Mouse (Mus musculus) layer of hippocampus, adult 11-12 months (tissue): ENCODE results near the gene Gm43517.

Experiments
- DNase-seq: peaks from one replicate; pipeline ENCODE4 v3.0.0; 2022; ENCODE audit warnings: low spot score

Gene Gm43517

DNA sequence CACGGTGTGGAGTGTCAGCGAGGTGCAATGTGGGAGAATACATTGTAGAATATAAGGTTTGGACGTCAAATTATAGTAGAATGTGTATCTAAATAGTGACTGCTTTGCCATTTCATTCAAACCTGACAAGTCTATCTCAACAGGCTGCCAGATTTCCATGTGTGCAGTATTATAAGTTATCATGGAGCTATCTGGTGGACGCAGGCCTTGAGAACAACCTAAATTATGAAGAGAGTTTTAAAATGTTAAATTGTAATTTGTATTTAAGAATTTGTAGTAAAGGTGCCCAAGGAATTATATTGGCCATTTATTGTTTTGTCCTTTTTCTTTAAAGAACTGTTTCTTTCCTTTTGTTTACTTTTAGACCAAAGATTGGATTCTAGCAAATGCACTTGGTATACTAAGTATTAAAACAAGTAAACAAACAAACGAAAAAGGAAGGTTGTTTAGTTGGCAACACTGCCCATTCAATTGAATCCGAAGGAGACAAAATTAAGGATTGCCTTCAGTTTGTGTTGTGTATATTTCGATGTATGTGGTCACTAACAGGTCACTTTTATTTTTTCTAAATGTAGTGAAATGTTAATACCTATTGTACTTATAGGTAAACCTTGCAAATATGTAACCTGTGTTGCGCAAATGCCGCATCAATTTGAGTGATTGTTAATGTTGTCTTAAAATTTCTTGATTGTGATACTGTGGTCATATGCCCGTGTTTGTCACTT, 1.3 kb downstream of the Gm43517 start:
- no peak for DNase-seq

DNA sequence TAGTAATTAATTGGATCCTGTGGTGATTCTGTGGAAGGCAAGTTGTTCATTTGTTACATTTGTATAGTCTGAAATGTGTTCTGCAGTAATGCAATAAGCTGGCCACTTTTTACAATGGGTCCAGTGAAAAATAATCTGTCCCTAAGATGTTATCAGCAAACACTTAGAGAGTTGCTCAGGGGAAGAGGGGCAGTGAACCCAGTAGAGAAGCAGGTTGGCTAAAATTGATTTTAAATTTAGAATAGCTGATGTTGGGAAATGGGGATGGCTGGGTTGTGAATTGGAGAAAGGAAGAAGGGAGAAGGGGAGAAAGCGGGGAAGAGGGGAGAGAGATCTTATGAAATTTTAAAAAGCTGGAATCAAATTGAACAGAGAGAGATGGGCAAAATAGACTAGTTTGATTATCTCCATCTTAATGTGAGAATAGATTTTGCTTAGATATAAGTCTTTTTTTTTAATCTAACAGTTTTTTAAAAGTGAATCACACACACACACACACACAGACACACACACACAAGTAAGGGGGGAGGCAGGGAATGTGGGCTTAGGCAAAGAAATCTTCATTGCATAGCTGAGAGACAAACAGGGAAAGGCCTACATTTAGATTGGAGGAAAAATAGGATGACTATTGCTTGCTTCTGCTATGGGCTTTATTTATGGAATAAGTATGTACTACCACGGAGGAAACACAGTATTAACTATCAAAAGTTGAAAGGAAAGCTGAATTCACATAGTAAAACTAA, 3.1 kb downstream of the Gm43517 start:
- no peak for DNase-seq

DNA sequence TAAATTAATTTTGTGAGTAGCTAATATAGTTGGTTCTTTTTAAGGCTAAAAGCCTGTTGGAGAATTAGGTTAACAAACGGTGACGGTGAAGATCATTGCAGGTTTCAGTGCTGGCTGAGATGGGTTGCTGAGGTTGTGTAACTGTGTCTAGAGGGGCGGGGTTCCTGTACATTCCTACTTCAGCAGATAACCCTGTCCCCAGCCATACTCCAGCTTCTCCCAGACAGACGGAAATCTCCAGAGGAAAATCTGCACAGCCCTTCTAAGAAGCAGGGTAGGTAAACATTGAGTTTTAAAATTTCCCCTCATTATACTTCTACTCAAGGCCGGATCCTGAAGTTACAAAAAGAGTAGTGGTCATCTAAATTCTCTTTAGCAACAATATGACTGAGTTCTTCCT, 4.7 kb downstream of the Gm43517 start:
- peak; percentile 28 for DNase-seq

DNA sequence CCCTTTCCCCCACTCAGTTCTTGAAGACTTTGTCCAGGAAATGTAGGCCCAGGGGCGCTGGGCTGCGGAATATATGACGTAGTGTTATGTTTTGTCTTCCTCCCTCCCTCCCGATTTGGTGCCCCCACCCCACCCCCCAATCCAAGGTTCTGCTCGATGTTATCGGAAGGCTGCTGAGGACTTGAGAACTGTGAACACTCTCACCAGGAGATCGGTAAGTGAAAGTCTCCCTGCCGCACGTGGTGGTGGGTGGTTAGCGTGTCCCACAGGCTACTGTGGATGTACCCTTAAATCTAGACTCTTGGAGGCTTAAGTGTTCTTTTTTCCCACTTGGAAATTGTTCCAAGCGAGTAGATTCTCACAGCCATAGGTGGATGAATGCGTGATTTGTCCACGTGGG, 5.3 kb downstream of the Gm43517 start:
- DNase-seq = no peak

DNA sequence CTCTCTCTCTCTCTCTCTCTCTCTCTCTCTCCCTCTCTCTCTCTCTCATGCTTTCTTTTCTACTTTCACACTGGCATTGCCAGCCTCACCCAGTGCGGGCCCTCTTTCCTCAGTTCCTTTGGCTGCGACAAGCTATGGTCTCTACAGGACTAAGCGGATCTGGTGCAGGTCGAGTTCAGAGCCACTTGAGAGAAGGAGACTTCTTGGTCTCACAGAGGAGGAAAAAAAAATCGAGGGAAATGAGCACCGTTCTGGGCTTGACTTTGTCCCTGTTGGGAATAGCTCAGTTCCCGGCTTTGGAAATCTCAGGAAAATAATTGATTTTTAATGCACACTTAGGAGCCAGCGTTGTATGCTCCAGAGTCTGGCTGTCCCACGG, 5.9 kb downstream of the Gm43517 start:
- DNase-seq = no peak

DNA sequence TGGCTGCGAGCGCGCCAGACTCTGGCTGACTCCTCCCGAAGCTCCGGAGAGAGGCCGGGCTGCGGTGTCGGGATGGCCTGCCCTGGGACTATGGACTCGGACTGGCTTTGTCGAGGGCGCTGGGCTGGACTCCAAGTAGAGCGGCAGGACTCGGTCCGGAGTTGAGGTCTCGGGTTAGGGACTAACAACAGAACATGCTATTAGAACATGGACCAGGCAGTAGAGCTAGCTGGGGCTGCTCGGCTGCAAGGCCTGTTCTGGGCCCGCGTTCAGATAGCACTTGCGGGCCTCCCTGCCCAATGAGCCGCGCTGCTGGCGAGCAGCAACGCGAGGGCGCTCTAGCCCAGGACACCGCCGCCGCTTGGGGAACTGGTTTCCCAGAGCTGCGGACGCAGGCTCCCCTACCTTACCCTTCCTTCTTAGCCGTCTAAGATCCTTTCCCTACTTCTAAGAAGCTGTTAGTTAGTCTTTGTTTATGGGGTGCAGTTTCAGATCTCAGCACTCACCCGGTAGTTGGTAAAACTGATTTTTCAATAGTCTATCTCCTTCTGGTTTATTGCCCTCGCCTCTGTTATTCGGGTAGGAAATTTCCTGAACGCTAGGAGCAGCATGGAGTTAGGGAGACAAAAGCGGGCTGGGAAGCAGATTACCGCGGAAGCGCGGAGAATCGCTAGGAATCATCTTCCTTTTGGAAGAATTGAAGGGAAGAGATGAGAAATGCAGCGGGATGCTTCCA, 6.5 kb downstream of the Gm43517 start:
- peak; percentile 67 for DNase-seq

DNA sequence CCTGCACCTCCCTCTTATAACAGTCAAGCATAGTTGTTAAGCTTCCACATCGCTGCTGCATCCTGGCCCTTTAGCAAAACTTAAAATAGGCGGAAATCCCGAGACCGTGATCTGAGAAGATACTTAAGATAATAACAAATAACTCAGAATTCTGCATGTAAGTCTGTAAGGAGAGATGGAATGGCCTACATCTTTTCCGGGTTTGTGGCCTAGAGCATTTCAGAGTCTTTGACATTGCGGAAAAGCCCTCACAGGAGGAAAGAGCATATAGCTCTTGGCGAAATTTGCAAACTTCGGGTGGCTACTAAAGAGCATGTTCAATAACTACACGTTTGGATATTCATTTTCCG, 7.0 kb downstream of the Gm43517 start:
- no peak for DNase-seq

DNA sequence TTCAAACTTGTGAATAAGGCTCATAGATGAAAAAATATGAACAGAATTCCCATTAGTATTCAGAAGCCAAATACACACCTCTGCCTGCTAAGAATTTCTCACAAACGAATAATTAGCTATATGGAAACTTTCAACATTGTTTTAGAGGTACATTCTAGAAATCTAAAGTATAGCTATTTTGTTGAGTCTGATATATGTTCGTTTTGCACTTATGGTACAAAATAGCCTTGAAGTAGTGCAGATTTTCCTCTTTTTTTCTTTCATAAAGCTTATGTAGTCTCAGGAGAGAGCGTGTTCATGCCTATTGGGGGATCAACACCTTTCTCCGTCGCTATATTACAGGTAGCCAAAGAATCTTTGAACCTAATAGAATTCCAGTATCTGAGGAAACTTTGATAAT, 7.9 kb downstream of the Gm43517 start:
- no peak for DNase-seq

DNA sequence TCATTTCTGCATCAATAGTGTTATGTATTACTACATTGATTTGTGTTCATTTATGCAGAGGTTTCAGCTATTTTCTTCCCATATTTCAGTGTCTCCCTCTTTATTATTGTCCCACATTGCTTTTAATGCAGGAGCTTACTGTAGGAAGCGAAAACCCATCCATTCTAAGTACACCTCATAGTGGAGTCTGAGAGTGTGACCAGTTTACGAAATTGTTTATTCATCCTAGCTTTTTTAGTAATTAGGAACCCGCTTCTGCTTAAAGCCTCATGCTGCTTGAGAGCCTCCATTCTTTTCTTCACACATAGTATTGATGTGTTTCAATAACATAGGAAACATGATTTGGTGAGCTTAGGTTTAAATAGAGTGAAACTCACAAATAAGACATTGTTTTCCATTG, 8.7 kb downstream of the Gm43517 start:
- no peak for DNase-seq

DNA sequence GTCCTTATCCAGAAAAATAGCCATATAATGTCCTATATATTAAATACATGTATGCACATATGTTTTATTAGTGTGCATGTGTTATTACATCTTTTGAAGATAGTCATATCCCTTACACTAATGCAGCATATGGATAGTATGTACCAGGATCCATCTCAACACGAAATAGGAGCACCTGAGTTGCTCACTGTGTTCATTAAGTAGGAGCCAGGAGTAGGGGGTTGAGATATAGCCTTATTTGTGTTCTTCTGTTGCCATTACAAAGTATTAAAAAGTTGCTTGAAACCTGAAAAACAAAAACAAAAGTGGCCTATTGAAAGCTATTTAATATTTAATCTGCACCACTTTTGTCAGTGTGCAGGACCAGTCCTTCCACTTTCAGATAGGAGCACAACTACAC, 9.2 kb downstream of the Gm43517 start:
- DNase-seq = no peak

DNA sequence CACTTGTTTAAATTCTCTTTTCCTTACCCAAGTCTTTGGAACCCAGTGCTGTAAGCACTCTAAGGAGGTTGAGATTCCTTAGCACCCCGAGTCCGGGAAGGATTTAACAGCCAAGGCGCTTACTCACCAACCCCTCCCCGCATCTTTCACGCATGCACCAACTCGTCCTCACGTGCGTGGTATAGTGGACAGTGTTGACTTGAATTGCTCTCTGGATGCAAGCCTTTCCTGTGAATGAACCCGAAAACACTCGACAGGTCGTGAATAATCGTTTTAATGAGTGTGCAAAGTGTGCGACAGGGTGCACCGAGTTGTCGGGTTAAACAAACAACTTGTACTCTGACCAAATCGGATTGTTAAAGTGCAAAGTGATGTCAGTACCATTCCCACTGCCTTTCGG, 9.9 kb downstream of the Gm43517 start:
- peak; percentile 32 for DNase-seq

DNA sequence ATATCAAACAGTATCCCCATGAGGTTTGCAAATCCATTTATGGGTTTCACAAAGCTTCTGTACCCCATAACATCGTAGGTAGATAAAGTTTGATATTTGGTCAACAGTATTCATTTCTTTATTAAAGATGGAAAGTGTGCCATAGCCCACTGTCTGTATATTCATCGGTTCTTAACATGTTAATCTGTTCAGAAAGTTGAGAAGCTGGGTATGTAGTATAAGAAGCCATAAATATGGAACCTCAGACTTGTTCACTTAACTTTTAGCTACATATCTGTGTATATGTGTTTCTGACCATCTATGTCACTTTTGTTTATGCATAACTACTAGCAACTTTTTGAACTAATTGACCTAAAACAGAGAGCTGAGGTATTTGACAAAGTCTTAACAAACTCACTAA, 11.0 kb downstream of the Gm43517 start:
- DNase-seq = no peak

DNA sequence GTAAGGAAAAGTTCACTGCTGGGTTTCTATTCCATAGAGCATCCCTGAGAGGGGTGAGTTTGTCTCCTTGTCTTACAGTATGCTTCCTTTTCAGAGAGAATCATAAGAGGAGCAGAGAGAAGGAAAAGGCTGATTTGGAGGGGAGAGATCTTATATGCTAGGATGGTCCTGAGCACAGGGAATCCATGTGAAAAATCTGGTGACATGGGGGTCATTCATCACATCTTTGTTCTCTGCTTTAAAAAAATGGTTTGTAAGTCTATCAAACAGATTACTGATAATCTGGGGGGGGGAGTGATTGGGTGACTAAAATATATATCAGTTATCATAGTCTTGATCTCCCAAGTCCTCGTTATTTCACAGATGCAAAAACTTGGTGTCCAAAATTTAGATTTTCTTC, 11.8 kb downstream of the Gm43517 start:
- no peak for DNase-seq

DNA sequence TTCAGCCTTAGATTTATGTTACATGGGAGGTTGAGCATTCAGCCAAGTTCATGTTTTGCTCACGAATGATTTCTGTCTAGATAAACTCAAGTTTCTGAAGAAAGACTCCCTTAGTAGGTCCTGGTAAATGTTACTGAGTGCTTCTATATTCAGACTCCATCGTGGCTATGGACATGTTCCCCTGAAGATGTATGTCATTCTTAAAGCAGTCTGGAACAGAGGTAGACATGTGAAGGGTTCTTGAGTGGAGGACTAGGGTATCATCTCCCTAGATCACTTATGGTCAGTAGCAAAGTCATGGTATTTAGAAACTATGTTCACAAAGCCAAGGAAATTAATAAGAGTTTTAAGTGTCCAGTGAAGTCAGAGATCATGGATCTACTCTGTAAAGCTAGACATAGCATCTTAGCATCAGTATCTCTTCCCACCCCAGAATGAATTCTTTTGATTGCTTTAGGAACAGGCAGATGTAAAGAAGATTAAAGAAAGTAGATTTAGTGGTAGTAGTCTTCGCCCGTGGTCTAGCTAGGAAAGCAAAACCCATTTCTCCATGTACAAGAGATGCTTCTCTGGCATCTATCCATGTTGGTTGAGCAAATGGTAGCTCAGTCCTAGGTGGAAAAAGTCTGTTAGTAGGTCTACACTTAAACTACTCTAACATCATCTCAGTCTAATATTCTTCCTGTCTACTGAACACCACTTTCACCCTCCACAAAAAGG, 12.6 kb downstream of the Gm43517 start:
- DNase-seq = no peak

DNA sequence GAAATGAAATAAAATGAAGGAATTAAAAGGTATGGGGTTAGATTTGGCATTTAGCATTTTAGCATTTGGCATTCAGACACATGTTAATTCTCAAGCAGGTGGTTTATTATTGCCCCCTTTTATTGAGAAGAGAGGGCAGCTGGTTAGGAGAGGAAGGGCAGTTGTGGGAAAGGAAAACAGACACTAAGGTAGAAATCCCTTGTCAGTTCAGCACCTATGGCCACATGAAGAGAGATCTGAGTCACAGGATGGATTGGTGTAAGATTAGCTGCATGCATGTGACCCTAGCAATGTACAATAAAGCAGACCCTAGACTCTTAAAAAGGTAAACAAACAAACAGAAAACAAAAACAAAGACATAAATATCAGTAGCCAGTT, 13.2 kb downstream of the Gm43517 start:
- DNase-seq = no peak

DNA sequence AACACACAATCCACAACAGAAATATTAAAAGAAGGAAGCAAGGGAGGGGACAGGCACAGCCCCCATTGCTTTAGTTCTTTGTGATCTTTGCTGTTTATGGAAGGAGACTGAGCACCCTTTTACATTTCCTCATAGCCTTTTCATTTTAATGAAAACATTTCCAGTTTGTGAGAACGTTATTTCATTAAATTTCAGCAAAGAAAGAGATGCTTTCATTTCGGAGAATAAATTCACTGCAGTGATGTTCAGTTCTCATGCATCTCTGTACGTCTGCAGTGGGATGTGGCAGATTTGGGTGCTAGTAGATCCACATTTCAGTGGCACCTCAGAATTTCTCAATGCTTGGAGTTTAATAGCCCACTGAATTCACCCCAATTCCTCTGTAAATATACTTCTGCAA, 13.7 kb downstream of the Gm43517 start:
- no peak for DNase-seq

DNA sequence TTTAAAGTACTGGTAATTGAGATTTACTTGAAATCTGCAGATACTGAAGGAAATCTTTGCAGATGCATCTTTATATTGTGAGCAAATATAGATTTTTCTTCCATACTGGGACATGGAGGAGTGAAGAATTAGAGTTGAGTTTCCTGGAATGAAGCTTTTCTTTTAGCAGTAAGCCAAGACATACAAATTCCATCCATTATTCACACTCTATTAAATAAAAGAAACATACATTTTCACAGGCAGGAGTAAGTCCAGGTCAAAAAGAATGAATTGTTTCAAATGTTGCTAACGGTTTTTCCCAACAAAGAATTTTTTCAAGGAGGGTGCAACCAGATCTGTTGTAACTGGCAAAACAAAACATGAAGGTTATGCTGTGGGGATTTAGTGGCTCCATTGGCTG, 14.6 kb downstream of the Gm43517 start:
- DNase-seq = no peak

DNA sequence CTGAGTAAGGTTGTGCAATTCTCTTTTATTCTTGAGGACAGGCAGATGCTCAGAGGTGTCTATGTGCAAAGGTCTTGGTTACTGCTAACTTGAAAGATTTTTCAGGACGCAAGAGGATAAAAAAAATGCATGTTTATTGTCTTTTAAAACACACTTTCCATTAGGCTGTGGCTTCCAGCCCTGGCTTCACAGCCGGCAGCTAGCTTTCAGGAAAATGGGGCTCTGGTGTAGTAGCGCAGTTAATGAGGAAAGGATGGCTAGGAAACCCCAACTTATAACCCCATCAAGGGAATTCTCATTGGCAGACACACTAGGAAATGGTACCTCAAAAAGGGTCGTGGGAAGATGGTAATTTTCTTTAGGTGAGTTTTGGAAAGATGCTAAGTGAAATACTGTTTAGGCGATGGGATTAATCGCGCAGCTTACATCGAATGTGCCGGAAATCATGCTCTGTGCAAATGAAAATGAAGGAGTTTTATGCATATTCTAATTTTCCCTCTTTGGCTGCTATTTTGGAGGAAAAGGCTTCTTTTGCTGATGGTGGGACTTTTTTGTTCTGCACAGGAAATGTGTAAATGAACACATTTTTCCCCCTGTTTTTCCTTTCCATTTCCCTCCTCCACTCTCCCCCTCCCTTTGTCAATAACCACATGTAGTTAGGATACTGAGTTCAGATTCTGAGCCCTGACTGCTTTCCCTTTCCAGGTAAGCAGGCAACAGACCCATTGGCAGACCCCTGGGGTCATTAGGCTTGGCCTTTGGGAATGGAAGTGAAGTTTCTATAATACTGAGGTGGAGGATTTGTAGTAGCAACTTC, 15.3 kb downstream of the Gm43517 start:
- no peak for DNase-seq

DNA sequence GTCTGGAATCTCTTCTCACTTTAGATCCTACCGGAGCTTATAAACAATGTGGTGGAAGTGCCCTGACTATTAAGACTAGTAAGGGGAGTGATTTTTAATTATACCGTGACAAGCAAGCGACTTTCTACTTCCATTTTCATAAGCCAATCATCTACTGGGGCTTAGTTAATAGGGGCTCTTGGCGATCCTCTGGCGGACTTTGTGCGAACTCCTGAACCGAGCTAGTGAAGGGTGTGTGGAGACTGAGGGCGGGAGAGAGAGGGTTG, 15.8 kb downstream of the Gm43517 start:
- DNase-seq = no peak

DNA sequence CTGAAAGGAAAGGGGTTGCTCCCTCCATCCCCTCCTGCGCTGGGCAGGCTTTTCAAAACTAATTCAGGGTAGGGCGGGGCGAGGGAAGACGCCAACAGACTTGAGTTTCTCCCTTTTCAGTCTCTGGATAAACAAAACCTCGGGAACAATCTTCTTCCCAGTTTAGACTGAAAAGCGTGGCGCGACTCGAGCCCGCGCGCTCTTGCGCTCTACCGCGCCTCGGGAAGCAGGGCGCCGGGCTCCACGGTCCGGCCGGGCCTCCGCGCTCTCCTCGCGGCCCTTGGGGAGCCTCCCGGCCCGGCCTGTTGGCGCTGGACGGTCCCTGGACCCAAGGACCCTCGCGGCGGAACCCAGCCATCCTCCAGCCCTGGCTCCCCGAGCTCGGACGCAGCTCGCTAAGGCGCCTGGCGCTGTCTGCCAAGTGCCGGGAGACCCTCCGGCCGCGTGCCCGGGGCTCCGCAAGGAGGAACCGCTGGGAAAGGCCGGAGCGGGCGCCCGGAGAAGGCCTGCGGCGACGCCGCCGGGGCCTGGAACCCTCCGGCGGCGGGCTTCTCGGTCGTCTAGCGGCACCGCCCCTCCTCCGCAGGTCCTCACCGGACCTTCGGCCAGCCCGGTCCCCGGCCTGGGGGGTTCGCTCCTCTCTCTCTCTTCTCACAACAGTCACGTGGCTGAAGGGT, 16.3 kb downstream of the Gm43517 start:
- peak; percentile 67 for DNase-seq

DNA sequence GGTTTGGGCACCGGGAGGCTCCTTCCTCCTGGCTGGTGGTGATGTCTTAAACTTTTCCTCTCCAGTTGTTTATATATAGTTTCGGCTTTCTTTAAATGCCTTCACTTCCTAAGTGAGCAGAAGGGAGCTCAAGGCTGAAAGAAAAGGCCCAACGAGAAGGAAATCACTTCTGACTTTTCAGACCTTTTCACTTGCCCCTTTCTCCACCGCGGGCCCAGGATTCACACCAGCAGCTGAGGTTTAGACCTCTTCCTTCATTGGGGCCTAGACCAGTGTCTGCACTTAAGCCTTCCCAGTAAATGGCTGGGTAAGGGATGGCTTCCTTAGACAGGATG, 16.8 kb downstream of the Gm43517 start:
- no peak for DNase-seq

DNA sequence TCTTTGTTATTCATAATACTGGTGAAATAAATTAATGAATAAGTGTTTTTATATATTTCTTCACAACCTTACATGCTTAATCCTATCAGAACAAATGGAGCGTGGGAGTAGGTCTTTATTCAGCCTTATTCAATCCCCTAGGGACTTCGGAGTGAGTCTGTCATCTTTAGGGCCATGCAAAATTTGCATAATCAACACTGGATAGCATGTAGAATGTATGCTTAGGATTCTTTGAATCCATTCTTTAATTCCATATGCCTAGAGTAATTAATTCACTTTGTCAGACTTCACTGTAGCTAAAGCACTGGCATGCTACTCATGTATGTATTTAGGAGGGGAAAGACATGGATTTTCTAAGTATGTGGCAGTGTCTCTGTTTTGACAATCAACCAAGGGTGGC, 24.9 kb downstream of the Gm43517 start:
- no peak for DNase-seq
